In genomic region chr1:91297799-91298744, GRCm38 (mm10) we compare ENCODE assay signal across 8 mouse cellular contexts. TPM values are rescaled to one million over a fixed set of nuclear protein-coding genes. Genes with fewer than 3 reads are reported as not detected.
DNase-seq lines count a peak whose midpoint lies in the region; ATAC-seq and TF ChIP-seq lines count a peak whose summit lies in the region.

TSS of gene Scly (plus strand) at chr1:91298338.

- DNase-seq in MEL-GATA-1-ER (ENCODE audit: extremely low read depth, low read depth), result peak; percentile 90
- peak; percentile 96 for DNase-seq in cerebellum, adult 9-10 months
- peak; percentile 91 for DNase-seq in hindbrain, embryonic 10.5 days (ENCODE audit: low spot score)
- DNase-seq in layer of hippocampus, adult 9-11 months, result peak; percentile 96
- DNase-seq in lung, postnatal 0 days (ENCODE audit: low spot score), result peak; percentile 95
- peak; percentile 81 for DNase-seq in ovary, postnatal 14 days (ENCODE audit: low spot score)
- DNase-seq in thymus, postnatal 14 days, result peak; percentile 93

- peak within 1 kb of the TSS; percentile 81 for H3K4me2 ChIP-seq in lung, postnatal 0 days (replicated peaks; ENCODE audit: low read depth, low read length)

- H3K27ac ChIP-seq in hindbrain, embryonic 10.5 days, result peak within 1 kb of the TSS; percentile 87
- peak within 1 kb of the TSS; percentile 38; the same call in 1 of the 2 replicates for H3K27ac ChIP-seq in lung, postnatal 0 days (ENCODE audit: low read length)

- peaks cover 23% of the 10 kb centered on the region for H3K36me3 ChIP-seq in hindbrain, embryonic 10.5 days
- H3K36me3 ChIP-seq in lung, postnatal 0 days (ENCODE audit: insufficient read depth, low read length), result no peaks in the 10 kb centered on the region

- peak within 1 kb of the TSS; percentile 75 for H3K9ac ChIP-seq in lung, postnatal 0 days (replicated peaks; ENCODE audit: low read depth)

- under 1% methylated on average over 64 of the region's 65 CpGs for WGBS in hindbrain, embryonic 10.5 days
- WGBS in lung, postnatal 0 days, result 3% methylated on average over 57 of the region's 65 CpGs

- peak; percentile 26; the same call in 1 of the 2 replicates for TF ChIP-seq CTCF in lung, postnatal 0 days (IDR thresholded peaks at IDR 0.05)

- no peaks in the 10 kb centered on the region for H3K9me3 ChIP-seq in hindbrain, embryonic 10.5 days
- H3K9me3 ChIP-seq in lung, postnatal 0 days (ENCODE audit: low read length), result no peaks in the 10 kb centered on the region

- ATAC-seq in frontal cortex, adult (ENCODE audit: low TSS enrichment), result peak; percentile 98
- peak; percentile 99 for ATAC-seq in lung, postnatal 0 days

- H3K4me1 ChIP-seq in hindbrain, embryonic 10.5 days (replicated peaks), result peaks cover 17% of the 10 kb centered on the region
- H3K4me1 ChIP-seq in lung, postnatal 0 days (ENCODE audit: insufficient read depth, low read depth, low read length), result no peaks in the 10 kb centered on the region

- H3K27me3 ChIP-seq in hindbrain, embryonic 10.5 days (ENCODE audit: insufficient read depth, poor library complexity, severe bottlenecking), result no peaks in the 10 kb centered on the region
- no peaks in the 10 kb centered on the region for H3K27me3 ChIP-seq in lung, postnatal 0 days (replicated peaks; ENCODE audit: insufficient read depth, low read length)

- H3K4me3 ChIP-seq in hindbrain, embryonic 10.5 days, result peak within 1 kb of the TSS; percentile 76
- peak within 1 kb of the TSS; percentile 77 for H3K4me3 ChIP-seq in lung, postnatal 0 days (ENCODE audit: low read depth, low read length)

- no peak for TF ChIP-seq EP300 in lung, postnatal 0 days (IDR thresholded peaks at IDR 0.05)

RNA-seq across cellular contexts. Expression of gene Scly, which starts in this region (rescaled TPM):
- polyA plus RNA-seq in hindbrain, embryonic 10.5 days (2016; fragmentation: Nextera tagmentation; extraction: Ambion mirVana), result 17.9 and 19.1 TPM in 2 replicates
- 8.7 and 11.1 TPM in 2 replicates for polyA plus RNA-seq in lung, postnatal 0 days (2015; fragmentation: Nextera tagmentation; extraction: Ambion mirVana)

Comparison
In these comparisons a context has a peak if more than half of its experiments do, and no peak if none do; other contexts are left out.
1. Peak in every context shown above with its lines: DNase-seq, ATAC-seq, H3K4me3 ChIP-seq and H3K27ac ChIP-seq.